Mouse (Mus musculus) left cerebral cortex, adult 2 months (tissue): ENCODE data around the gene Csnk2b. TPM values are rescaled to one million over a fixed set of nuclear protein-coding genes. Genes with fewer than 3 reads are reported as not detected.

ENCODE experiments used
- DNase-seq, 2 experiments: peaks; one replicate each; pipeline ENCODE4 v3.0.0; 2021 to 2022; ENCODE audit warnings: low spot score in 2 of 2, mixed read lengths in 1 of 2; ENCODE audit errors: extremely low spot score in 1 of 2
- H3K27ac ChIP-seq: fragments of 200-600 bp; 2 replicates; pipeline ENCODE4 v1.8.1; 2022
- H3K4me3 ChIP-seq: fragments of 200-600 bp; 2 replicates; pipeline ENCODE4 v1.8.1; 2022
- CTCF ChIP-seq: fragments of 200-600 bp; IDR thresholded peaks from 2 replicates; pipeline ENCODE4 v1.8.1; 2022; ENCODE audit warnings: antibody characterized with exemption, mild to moderate bottlenecking, moderate library complexity
- intact Hi-C: fragments of 180-260 bp; cut with DNase I; formaldehyde crosslinking; loops from one replicate; pipeline ENCODE4 v1.15.1; 2025
- total RNA-seq, 2 experiments: library from RNA; stranded (reverse); gene quantifications; 2 replicates each; pipeline ENCODE4 v1.2.3; 2021

The Csnk2b gene
- total RNA-seq, 2 experiments from 2014 or later: 177 to 187 TPM

- intact Hi-C loops: loop anchor here (1.0 kb wide), 1 partner anchor 85 kb away; no protein-coding TSS in a partner anchor
- TF ChIP-seq CTCF: peak; percentile 25
- no peak overlapping the region for H3K4me3 ChIP-seq
- no peak overlapping the region for H3K27ac ChIP-seq
- no peak for DNase-seq
Observed at GRCm38 (mm10) chr17:35106522-35106921, 15.3 kb downstream of the Csnk2b start.

- TF ChIP-seq CTCF: peak; percentile 54
- no peak for DNase-seq
- H3K4me3 ChIP-seq: no peak overlapping the region
- intact Hi-C loops: loop anchor here (1.0 kb wide), 1 partner anchor 85 kb away; no protein-coding TSS in a partner anchor
- H3K27ac ChIP-seq: no peak overlapping the region
Observed at GRCm38 (mm10) chr17:35105740-35106389, 16.0 kb downstream of the Csnk2b start.

DNA sequence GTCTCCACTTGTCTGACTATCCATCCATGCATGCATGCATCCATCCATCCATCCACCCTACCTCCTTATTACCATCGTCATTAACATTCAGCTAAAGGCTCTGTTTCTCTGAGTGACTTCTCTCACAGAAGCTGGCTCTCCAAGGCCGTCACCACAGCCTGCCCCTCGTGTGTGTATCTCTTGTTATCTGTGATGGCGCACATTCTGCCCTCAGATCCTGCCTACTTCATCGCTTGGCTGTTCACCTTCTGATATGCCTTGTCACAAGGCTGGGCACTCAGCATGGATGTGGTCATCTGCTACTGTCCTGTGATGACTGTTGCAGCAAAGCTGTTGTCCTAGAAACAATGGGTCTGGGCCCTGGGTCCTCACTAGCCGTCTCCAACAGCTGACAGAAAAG is 17.1 kb downstream of the Csnk2b start:
- DNase-seq: no peak
- TF ChIP-seq CTCF: no peak
- H3K27ac ChIP-seq: no peak overlapping the region
- intact Hi-C loops: no loop called here
- no peak overlapping the region for H3K4me3 ChIP-seq

GRCm38 (mm10) chr17:35104079-35104478 is 17.8 kb downstream of the Csnk2b start:
- Histone ChIP-seq H3K27ac (no peak overlapping the region), H3K4me3 (no peak overlapping the region)
- intact Hi-C loops: no loop called here
- no peak for TF ChIP-seq CTCF
- no peak for DNase-seq

- H3K4me3 ChIP-seq: no peak overlapping the region
- no peak overlapping the region for H3K27ac ChIP-seq
- DNase-seq: no peak
- no peak for TF ChIP-seq CTCF
- intact Hi-C loops: no loop called here
Observed at GRCm38 (mm10) chr17:35103221-35103690, 18.6 kb downstream of the Csnk2b start.

DNA sequence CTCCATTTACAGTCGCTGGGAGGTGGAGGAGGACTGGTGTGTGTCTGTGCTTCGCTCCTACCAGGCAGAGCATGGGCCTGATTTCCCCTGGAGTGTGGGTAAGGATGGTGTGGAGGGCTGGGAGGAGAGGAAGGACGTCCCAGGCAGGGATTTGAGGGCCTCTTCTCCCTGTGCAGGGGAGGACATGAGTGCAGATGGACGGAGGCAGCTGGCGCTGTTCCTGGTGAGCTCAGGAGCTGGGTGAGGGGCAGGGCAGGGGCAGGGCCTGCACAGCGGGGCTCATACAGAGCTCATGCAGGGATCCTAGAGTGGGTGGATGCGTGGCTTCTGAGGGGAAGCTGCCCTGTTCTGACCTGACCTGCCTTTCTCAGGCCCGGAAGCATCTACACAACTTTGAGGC is 19.6 kb downstream of the Csnk2b start:
- intact Hi-C loops: no loop called here
- no peak for TF ChIP-seq CTCF
- no peak overlapping the region for H3K27ac ChIP-seq
- no peak for DNase-seq
- no peak overlapping the region for H3K4me3 ChIP-seq

GRCm38 (mm10) chr17:35101161-35101560 is 20.7 kb downstream of the Csnk2b start:
- Histone ChIP-seq H3K4me3 (no peak overlapping the region), H3K27ac (no peak overlapping the region)
- intact Hi-C loops: no loop called here
- DNase-seq: no peak
- no peak for TF ChIP-seq CTCF

- H3K4me3 ChIP-seq: no peak overlapping the region
- no peak overlapping the region for H3K27ac ChIP-seq
- no peak for TF ChIP-seq CTCF
- intact Hi-C loops: no loop called here
- DNase-seq: no peak
Observed at GRCm38 (mm10) chr17:35100196-35100765, 21.6 kb downstream of the Csnk2b start.

- H3K4me3 ChIP-seq: no peak overlapping the region
- TF ChIP-seq CTCF: peak; percentile 47
- peak overlapping the region; percentile 59; the same call in 1 of the 2 replicates for H3K27ac ChIP-seq
Observed at GRCm38 (mm10) chr17:35097164-35097655, 24.6 kb downstream of the Csnk2b start.

GRCm38 (mm10) chr17:35096597-35096996 is 25.3 kb downstream of the Csnk2b start:
- intact Hi-C loops: no loop called here
- no peak for DNase-seq
- peak overlapping the region; percentile 59; the same call in 1 of the 2 replicates for H3K27ac ChIP-seq
- TF ChIP-seq CTCF: no peak
- H3K4me3 ChIP-seq: no peak overlapping the region

More at GRCm38 (mm10) chr17:35097164-35097655, 24.6 kb downstream of the Csnk2b start:
- intact Hi-C loops: no loop called here
- DNase-seq: peak; percentile 44 to 59

GRCm38 (mm10) chr17:35094475-35095365 is 27.1 kb downstream of the Csnk2b start:
- peak overlapping the region; percentile 44; the same call in 1 of the 2 replicates for H3K27ac ChIP-seq
- DNase-seq: no peak
- no peak for TF ChIP-seq CTCF

More at GRCm38 (mm10) chr17:35094475-35095365, 27.1 kb downstream of the Csnk2b start:
- intact Hi-C loops: no loop called here
- H3K4me3 ChIP-seq: no peak overlapping the region
